Mouse (Mus musculus): ENCODE measurements around the gene Hilpda. TPM values are rescaled to one million over a fixed set of nuclear protein-coding genes. Genes with fewer than 3 reads are reported as not detected.

Hilpda gene
- polyA plus RNA-seq, 2 experiments: 11.4 to 14.7 TPM

DNA sequence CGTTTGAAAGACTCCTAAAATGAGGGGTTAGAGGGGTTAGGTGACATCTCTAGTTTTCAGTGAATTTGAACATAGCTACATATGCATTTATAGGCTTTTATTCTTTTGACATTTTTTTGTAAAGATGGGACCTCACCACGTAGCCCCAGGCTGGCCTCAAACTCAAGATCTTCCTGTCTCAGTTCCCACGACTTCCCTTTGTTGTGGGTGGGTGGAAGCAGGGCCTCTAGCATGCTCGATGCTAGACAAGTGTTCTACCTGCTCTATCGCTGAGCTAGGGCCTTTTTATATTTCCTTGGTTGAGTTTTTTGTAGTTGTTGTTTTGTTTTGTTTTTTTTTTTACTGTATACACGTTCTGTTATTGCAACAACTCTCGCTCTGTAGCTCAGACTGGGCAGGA is 14.6 kb downstream of the Hilpda start:
- 38% methylated on average over 7 of the region's 7 CpGs for WGBS (ENCODE audit: insufficient replicate concordance)
- Histone ChIP-seq H3K27ac (no peak overlapping the region), H3K9ac (replicated peaks) (no peak overlapping the region), H3K4me2 (ENCODE audit: low read depth) (no peak overlapping the region), H3K4me1 (replicated peaks; ENCODE audit: control insufficient read depth in 2 of 2, insufficient read depth in 2 of 2, low read length in 1 of 2) (no peaks in the 10 kb centered on the region), H3K4me3 (ENCODE audit: insufficient read depth in 1 of 2, low read depth in 2 of 2, low read length in 2 of 2) (no peak overlapping the region), H3K27me3 (ENCODE audit: control insufficient read depth, insufficient read depth, low read length) (no peaks in the 10 kb centered on the region), H3K9me3 (ENCODE audit: control insufficient read depth, low read length) (no peaks in the 10 kb centered on the region), H3K36me3 (replicated peaks; ENCODE audit: control insufficient read depth, insufficient read depth, low read depth) (no peaks in the 10 kb centered on the region)
- DNase-seq (ENCODE audit: low read depth in 3 of 3, low spot score in 3 of 3): no peak
- ATAC-seq (ENCODE audit: insufficient read depth): no peak
- no peak for TF ChIP-seq CTCF (IDR thresholded peaks at IDR 0.05; ENCODE audit: low read depth)
- no peak for TF ChIP-seq EP300 (IDR thresholded peaks at IDR 0.05; ENCODE audit: low read depth)

DNA sequence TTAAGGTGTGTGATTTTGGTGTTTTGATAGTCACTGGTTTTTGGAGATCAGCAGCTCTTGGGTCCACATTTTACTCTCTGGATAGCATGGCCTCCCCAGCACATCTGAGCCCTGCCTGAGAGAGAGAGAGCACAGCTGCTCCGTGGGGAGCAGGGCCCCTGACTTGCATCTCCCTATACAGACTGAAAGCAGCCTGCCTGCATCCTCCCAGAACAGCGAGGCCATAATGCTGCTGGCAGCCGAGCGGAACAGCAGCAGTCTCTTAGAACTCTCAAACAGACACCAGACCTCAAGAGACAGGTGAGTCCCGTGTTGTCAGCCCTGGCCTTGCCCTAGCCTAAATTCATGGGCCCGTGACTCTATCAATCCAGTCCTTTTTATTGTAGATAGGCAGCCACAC is 15.2 kb downstream of the Hilpda start:
- H3K4me1 ChIP-seq (replicated peaks; ENCODE audit: control insufficient read depth in 2 of 2, insufficient read depth in 2 of 2, low read length in 1 of 2): no peaks in the 10 kb centered on the region
- H3K36me3 ChIP-seq (replicated peaks; ENCODE audit: control insufficient read depth, insufficient read depth, low read depth): no peaks in the 10 kb centered on the region
- H3K27me3 ChIP-seq (ENCODE audit: control insufficient read depth, insufficient read depth, low read length): no peaks in the 10 kb centered on the region
- DNase-seq (ENCODE audit: low read depth in 3 of 3, low spot score in 3 of 3) (no peak), ATAC-seq (ENCODE audit: insufficient read depth) (no peak)
- TF ChIP-seq CTCF (IDR thresholded peaks at IDR 0.05; ENCODE audit: low read depth) (no peak), EP300 (IDR thresholded peaks at IDR 0.05; ENCODE audit: low read depth) (no peak)
- no peak overlapping the region for H3K27ac ChIP-seq
- no peak overlapping the region for H3K4me2 ChIP-seq (ENCODE audit: low read depth)
- H3K4me3 ChIP-seq (ENCODE audit: insufficient read depth in 1 of 2, low read depth in 2 of 2, low read length in 2 of 2): no peak overlapping the region
- 54% methylated on average over 6 of the region's 6 CpGs for WGBS (ENCODE audit: insufficient replicate concordance)
- no peaks in the 10 kb centered on the region for H3K9me3 ChIP-seq (ENCODE audit: control insufficient read depth, low read length)
- H3K9ac ChIP-seq (replicated peaks): no peak overlapping the region

DNA sequence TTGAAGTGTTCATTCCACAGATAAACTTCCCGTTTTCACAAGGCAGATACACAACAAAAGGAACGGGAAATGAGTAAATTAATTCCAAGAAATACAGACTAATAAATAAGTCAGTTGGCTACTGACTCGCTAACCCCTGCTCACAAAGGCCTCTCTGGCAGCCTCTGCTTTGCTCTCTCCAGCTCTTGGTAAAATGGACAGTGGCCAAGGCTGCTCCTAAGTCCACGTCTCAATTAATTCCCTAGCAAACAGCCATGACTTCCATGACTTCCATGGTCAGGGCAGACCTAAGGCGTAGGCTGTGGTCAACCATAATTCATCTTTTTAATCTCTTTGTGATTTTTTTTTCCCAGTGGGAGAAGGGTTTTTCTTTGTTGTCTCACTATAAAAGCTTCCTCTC is 15.7 kb downstream of the Hilpda start:
- H3K4me1 ChIP-seq (replicated peaks; ENCODE audit: control insufficient read depth in 2 of 2, insufficient read depth in 2 of 2, low read length in 1 of 2): no peaks in the 10 kb centered on the region
- H3K27me3 ChIP-seq (ENCODE audit: control insufficient read depth, insufficient read depth, low read length): no peaks in the 10 kb centered on the region
- H3K27ac ChIP-seq: no peak overlapping the region
- no peaks in the 10 kb centered on the region for H3K9me3 ChIP-seq (ENCODE audit: control insufficient read depth, low read length)
- DNase-seq (ENCODE audit: low read depth in 3 of 3, low spot score in 3 of 3) (no peak), ATAC-seq (ENCODE audit: insufficient read depth) (no peak)
- no peak for TF ChIP-seq CTCF (IDR thresholded peaks at IDR 0.05; ENCODE audit: low read depth)
- TF ChIP-seq EP300 (IDR thresholded peaks at IDR 0.05; ENCODE audit: low read depth): no peak
- no peak overlapping the region for H3K4me3 ChIP-seq (ENCODE audit: insufficient read depth in 1 of 2, low read depth in 2 of 2, low read length in 2 of 2)
- 53% methylated on average over 5 of the region's 5 CpGs for WGBS (ENCODE audit: insufficient replicate concordance)
- H3K4me2 ChIP-seq (ENCODE audit: low read depth): no peak overlapping the region
- no peak overlapping the region for H3K9ac ChIP-seq (replicated peaks)
- H3K36me3 ChIP-seq (replicated peaks; ENCODE audit: control insufficient read depth, insufficient read depth, low read depth): no peaks in the 10 kb centered on the region

DNA sequence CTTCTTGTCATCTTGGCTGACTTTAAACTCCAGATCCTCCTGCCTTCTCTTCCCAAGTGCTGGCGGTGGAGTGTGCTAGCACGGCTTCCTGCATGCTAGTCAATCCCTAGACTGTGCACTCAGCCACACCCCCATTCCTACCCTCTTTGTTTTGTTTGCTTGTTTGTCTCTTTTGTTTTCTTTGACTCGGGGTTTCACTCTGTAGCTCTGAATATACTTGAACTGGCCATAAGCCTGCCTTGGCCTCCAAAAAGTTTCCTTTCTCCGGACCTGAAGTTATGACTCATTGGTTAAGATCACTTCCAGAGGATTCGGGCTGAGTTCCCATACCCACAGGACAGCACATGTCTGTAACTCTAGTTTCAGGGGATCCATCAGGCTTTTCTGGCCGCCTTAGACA is 16.4 kb downstream of the Hilpda start:
- no peak for TF ChIP-seq CTCF (IDR thresholded peaks at IDR 0.05; ENCODE audit: low read depth)
- no peak for TF ChIP-seq EP300 (IDR thresholded peaks at IDR 0.05; ENCODE audit: low read depth)
- Histone ChIP-seq H3K27ac (no peak overlapping the region), H3K4me1 (replicated peaks; ENCODE audit: control insufficient read depth in 2 of 2, insufficient read depth in 2 of 2, low read length in 1 of 2) (no peaks in the 10 kb centered on the region), H3K9me3 (ENCODE audit: control insufficient read depth, low read length) (no peaks in the 10 kb centered on the region), H3K4me3 (ENCODE audit: insufficient read depth in 1 of 2, low read depth in 2 of 2, low read length in 2 of 2) (no peak overlapping the region), H3K27me3 (ENCODE audit: control insufficient read depth, insufficient read depth, low read length) (no peaks in the 10 kb centered on the region), H3K36me3 (replicated peaks; ENCODE audit: control insufficient read depth, insufficient read depth, low read depth) (no peaks in the 10 kb centered on the region), H3K9ac (replicated peaks) (no peak overlapping the region), H3K4me2 (ENCODE audit: low read depth) (no peak overlapping the region)
- DNase-seq (ENCODE audit: low read depth in 3 of 3, low spot score in 3 of 3) (no peak), ATAC-seq (ENCODE audit: insufficient read depth) (no peak)
- WGBS (ENCODE audit: insufficient replicate concordance): 48% methylated on average over 6 of the region's 6 CpGs

DNA sequence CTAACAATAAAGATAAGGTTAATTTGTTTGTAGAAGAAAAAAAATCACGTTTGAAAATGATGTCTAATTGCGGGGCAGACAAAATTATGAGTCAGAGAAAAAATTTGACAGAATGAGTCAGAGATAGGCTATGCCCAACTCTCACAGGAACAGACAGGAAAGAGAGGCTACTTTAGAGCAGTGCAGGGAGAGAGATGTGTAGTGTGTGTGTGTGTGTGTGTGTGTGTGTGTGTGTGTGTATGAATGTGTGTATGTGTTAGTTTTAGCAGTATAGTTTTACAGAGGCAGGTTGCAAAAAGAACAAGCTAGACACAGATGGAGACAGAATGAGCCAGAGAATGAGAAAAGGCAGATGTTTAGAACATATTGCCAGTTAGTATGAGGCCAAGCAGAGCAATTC is 26.8 kb downstream of the Hilpda start:
- H3K9ac ChIP-seq (replicated peaks): no peak overlapping the region
- no peaks in the 10 kb centered on the region for H3K36me3 ChIP-seq (replicated peaks; ENCODE audit: control insufficient read depth, insufficient read depth, low read depth)
- H3K27me3 ChIP-seq (ENCODE audit: control insufficient read depth, insufficient read depth, low read length): no peaks in the 10 kb centered on the region
- whole genome bisulfite sequencing (ENCODE audit: insufficient replicate concordance): 46% methylated on average over 2 of the region's 2 CpGs
- H3K27ac ChIP-seq: no peak overlapping the region
- H3K4me2 ChIP-seq (ENCODE audit: low read depth): no peak overlapping the region
- no peak overlapping the region for H3K4me3 ChIP-seq (ENCODE audit: insufficient read depth in 1 of 2, low read depth in 2 of 2, low read length in 2 of 2)
- no peak for TF ChIP-seq EP300 (IDR thresholded peaks at IDR 0.05; ENCODE audit: low read depth)
- TF ChIP-seq CTCF (IDR thresholded peaks at IDR 0.05; ENCODE audit: low read depth): no peak
- no peak for ATAC-seq (ENCODE audit: insufficient read depth)
- no peaks in the 10 kb centered on the region for H3K9me3 ChIP-seq (ENCODE audit: control insufficient read depth, low read length)
- no peaks in the 10 kb centered on the region for H3K4me1 ChIP-seq (replicated peaks; ENCODE audit: control insufficient read depth in 2 of 2, insufficient read depth in 2 of 2, low read length in 1 of 2)
- DNase-seq (ENCODE audit: low read depth in 3 of 3, low spot score in 3 of 3): no peak

DNA sequence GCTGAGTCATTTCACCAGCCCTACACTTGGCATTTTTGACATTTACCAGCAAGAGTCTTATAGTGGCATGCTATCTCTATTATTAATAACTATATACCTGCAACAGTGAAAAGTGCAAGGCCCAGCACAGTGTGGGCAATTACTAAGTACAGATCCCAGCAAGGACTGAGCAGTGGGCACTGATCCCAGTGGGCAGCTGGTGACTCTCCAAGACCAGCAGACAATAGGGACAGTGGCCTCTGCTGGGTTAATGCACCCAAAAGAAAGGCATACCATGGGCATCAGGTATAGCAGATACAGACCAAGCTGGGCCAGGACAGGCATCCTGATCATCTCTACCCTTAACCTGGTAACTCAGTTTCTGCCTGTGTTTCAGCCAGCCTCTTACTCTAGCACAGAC is 31.0 kb downstream of the Hilpda start:
- no peak for ATAC-seq (ENCODE audit: insufficient read depth)
- Histone ChIP-seq H3K4me1 (replicated peaks; ENCODE audit: control insufficient read depth in 2 of 2, insufficient read depth in 2 of 2, low read length in 1 of 2) (no peaks in the 10 kb centered on the region), H3K27me3 (ENCODE audit: control insufficient read depth, insufficient read depth, low read length) (no peaks in the 10 kb centered on the region), H3K9ac (replicated peaks) (no peak overlapping the region), H3K4me2 (ENCODE audit: low read depth) (no peak overlapping the region), H3K9me3 (ENCODE audit: control insufficient read depth, low read length) (no peaks in the 10 kb centered on the region), H3K36me3 (replicated peaks; ENCODE audit: control insufficient read depth, insufficient read depth, low read depth) (no peaks in the 10 kb centered on the region), H3K27ac (no peak overlapping the region), H3K4me3 (ENCODE audit: insufficient read depth in 1 of 2, low read depth in 2 of 2, low read length in 2 of 2) (no peak overlapping the region)
- no peak for DNase-seq (ENCODE audit: low read depth in 3 of 3, low spot score in 3 of 3)
- TF ChIP-seq EP300 (IDR thresholded peaks at IDR 0.05; ENCODE audit: low read depth) (no peak), CTCF (IDR thresholded peaks at IDR 0.05; ENCODE audit: low read depth) (no peak)
